Mouse (Mus musculus) naive thymus-derived CD4-positive, alpha-beta T cell, adult 2 months (primary cell): ENCODE data around the gene Dpy19l2.
A peak's percentile ranks its signal among the peaks of the same experiment; 100 is the strongest.
"Not testable (repeated sequence)": the region's sequence is repeated elsewhere in the genome, so short reads cannot be mapped to it uniquely, and the experiment has no call there.

Source experiments
- DNase-seq: peaks from one replicate; pipeline ENCODE4 v3.0.0-alpha.2; 2011; ENCODE audit warnings: low read depth

Dpy19l2 gene

DNA sequence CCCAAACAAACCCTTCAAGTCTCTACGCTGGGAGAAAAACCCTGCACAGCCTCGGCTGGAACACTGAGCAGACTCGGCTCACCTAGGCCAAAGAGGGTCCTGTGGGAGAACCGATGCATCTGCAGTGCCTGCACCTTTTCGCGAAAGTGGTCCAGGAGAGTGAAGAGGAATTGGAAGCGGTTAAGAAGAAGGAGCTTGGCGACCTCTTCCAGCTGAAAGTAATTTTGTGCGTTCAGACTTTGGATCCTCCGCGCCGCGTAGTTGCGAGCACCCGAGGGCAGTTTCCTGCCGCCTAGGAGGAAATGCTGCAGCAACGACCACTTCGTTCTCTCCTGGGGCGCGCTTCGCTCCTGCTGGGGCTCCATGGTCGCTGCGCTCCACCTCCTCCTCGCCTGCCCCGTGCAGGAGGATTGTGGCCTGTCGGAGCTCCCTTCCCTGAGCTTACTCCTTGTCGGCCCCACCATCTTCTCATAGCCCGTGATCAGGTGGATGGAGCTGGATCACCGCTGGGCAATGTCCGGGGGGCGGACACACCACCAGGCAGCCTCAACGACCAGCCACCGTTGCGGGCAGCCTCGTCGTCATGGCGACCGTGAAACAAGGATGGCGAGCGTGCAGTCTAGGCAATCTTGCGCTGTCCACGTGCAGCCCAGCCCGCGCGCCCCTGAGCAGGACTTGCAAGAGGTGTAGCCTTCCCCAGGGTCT lies at the start of gene Dpy19l2:
Dpy19l2 (minus strand) TSS at position 594 of the 705 bp plus-strand sequence.
- no peak for DNase-seq

GRCm38 (mm10) chr9:24744958-24745357 lies 48.9 kb upstream of the Dpy19l2 start:
- no peak for DNase-seq

DNA sequence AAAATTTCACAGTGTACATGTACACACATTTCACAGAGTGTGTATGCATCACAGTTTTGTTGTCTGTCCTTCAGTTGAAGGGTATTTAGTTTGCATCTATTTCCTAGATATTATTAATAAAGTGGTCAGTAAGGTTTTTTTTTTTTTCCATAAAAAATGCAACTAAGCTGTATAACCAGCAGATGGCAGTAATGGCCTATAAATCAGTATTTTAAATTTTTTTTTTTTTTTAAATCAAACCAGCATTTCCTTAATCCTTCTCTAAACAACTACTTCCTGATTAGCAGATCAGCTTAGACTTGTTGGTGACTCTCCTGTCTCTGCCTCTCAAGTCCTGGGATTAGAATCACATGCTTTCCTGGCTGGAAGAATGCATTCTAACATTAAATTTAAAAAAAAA lies 5.2 kb upstream of the Dpy19l2 start:
- DNase-seq, result no peak

DNA sequence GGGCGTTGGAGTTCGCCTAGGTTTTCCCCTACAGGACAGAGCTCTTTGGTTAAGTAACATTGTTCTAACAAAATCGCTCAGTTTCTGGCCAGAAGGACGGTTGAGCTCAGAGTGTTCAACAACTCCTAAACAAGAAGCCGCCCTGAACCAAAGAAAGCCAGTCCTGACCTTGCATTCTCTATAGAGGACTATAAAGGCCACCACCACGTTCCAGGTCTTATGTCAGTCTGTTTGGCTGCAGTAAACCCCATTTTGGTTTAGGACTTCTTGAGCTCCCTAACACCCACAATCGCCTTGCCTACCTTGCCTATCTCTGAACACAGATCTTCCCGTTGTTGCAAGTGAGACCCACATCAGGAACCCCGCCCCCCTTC lies 299 bp upstream of the Dpy19l2 start:
- no peak for DNase-seq

GRCm38 (mm10) chr9:24637341-24637740 lies 58.8 kb downstream of the Dpy19l2 start:
- DNase-seq, result not testable (repeated sequence)

GRCm38 (mm10) chr9:24624896-24625295 lies 71.2 kb downstream of the Dpy19l2 start, which contains the start of gene Cypt4:
TSS of gene Cypt4 (plus strand) at chr9:24625196.
- DNase-seq, result no peak

GRCm38 (mm10) chr9:24538159-24538558 lies 157.9 kb downstream of the Dpy19l2 start:
- DNase-seq, result no peak

GRCm38 (mm10) chr9:24516575-24517139 lies 179.4 kb downstream of the Dpy19l2 start:
- DNase-seq, result peak; percentile 82

GRCm38 (mm10) chr9:24514078-24514469 lies 182.0 kb downstream of the Dpy19l2 start:
- DNase-seq, result no peak

- no peak for DNase-seq
These were observed 182.6 kb downstream of the Dpy19l2 start for GRCm38 (mm10) chr9:24513290-24514077.

- DNase-seq, result no peak
These were observed 184.0 kb downstream of the Dpy19l2 start for GRCm38 (mm10) chr9:24512121-24512539.

- DNase-seq, result no peak
These were observed 184.5 kb downstream of the Dpy19l2 start for GRCm38 (mm10) chr9:24511371-24512120.

DNA sequence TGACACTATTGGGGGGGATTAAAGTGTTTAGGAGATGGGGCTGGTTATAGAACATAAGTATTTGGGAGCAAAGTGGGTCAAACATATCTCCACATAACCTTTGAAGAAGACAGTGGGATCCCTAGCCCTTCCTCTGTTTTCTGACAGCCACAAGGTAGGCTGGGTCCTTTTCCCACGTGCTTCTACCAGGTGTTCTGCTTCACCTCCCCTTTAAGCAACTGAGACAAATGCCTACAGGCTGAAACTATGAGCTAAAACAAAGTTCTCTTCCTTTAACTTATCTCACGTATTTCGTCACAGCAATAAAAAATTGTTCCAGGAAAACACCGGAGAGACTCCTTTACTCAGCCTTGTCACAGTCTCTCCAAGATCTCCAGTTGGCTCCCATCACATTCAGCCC lies 187.2 kb downstream of the Dpy19l2 start:
- DNase-seq, result no peak
